Mouse (Mus musculus) midbrain, embryonic 16.5 days (tissue): ENCODE measurements around the gene Hmx1. TPM values are rescaled to one million over a fixed set of nuclear protein-coding genes. Genes with fewer than 3 reads are reported as not detected.

ENCODE experiments used
- ATAC-seq: fragments of 200-750 bp; cut with Nextera tagmentation; 2 replicates; pipeline ENCODE4 v1.8.0; 2017; ENCODE audit warnings: moderate TSS enrichment
- H3K27ac ChIP-seq: fragments of 300-500 bp; sonication (generic); 2 replicates; pipeline ENCODE4 v1.5.1; 2014; ENCODE audit warnings: mild to moderate bottlenecking, low read length, mixed read lengths
- H3K27me3 ChIP-seq: fragments of 300-500 bp; sonication (generic); 2 replicates; pipeline ENCODE4 v1.6.1; 2014; ENCODE audit warnings: low read depth, low read length, mixed read lengths; ENCODE audit not compliant: control insufficient read depth, insufficient read depth
- H3K36me3 ChIP-seq: fragments of 300-500 bp; sonication (generic); 2 replicates; pipeline ENCODE4 v1.6.1; 2014; ENCODE audit warnings: mild to moderate bottlenecking, low read length, moderate library complexity, mixed read lengths; ENCODE audit not compliant: control insufficient read depth, insufficient read depth
- H3K4me1 ChIP-seq: fragments of 300-500 bp; sonication (generic); 2 replicates; pipeline ENCODE4 v1.6.1; 2014; ENCODE audit warnings: mild to moderate bottlenecking, low read length, mixed read lengths; ENCODE audit not compliant: control insufficient read depth, insufficient read depth
- H3K4me2 ChIP-seq: fragments of 300-500 bp; sonication (generic); 2 replicates; pipeline ENCODE4 v1.6.1; 2014; ENCODE audit warnings: mild to moderate bottlenecking, low read length, mixed read lengths
- H3K4me3 ChIP-seq: fragments of 300-500 bp; sonication (generic); 2 replicates; pipeline ENCODE4 v1.5.1; 2014; ENCODE audit warnings: low read depth, mild to moderate bottlenecking, low read length, moderate library complexity, mixed read lengths
- H3K9ac ChIP-seq: fragments of 300-500 bp; sonication (generic); 2 replicates; pipeline ENCODE4 v1.6.1; 2014; ENCODE audit warnings: low read depth, low read length, mixed read lengths
- H3K9me3 ChIP-seq: fragments of 300-500 bp; sonication (generic); replicated peaks from 2 replicates; pipeline ENCODE4 v1.6.1; 2014; ENCODE audit warnings: mild to moderate bottlenecking, low read length, mixed read lengths; ENCODE audit not compliant: control insufficient read depth, poor library complexity, severe bottlenecking
- WGBS: fragments of 180-500 bp; shearing (Covaris S2); extraction: QIAGEN DNeasy Blood & Tissue Kit; methylation state at CpG from one replicate; pipeline ENCODE4 v1.1.7; 2014; 5-methylcytosine and 5-hydroxymethylcytosine counted together
- polyA plus RNA-seq: library from polyadenylated mRNA; unstranded; fragments of >200 nt; fragmentation: Nextera tagmentation; extraction: Ambion mirVana; gene quantifications from 2 replicates; pipeline ENCODE4 v1.2.1, GENCODE M21; 2015

The Hmx1 gene
- polyA plus RNA-seq, 1 experiment from 2014 or later = not detected

DNA sequence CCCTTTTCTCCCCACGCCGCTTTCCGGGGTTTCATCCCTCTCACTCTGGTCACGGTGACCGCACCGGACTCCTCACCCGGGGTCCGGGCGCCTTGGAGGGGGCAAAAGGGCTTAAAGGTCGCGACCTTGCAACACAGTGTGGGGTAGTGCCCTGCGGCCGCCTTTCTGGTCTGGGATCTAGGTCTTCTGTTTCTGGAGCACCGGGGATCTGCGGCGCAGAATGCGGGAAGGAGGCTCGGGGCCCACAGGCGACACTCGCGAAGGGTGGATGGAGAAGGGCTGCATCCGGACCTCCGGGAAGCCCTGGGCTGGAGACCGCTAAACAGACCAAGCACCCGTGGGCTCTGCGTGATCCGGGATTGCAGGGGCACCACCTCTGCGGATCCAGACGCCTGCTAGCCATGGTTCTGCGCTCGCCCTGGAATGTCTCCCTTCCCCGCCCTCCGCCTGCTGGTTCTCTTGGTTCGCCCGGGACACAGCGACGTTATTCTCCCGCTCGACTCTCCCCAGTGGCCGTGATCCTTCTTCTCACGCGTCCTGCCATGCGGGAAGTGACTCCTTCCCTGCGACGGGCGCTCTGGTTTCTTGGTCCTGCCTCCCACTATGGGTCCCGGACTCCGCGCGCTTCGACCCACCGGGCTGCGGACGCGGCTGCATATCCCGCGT is 8.2 kb downstream of the Hmx1 start:
- WGBS = under 1% methylated on average over 56 of the region's 57 CpGs
- Histone ChIP-seq H3K4me2 (no peak overlapping the region), H3K9me3 (no peaks in the 10 kb centered on the region), H3K27me3 (peaks cover 68% of the 10 kb centered on the region), H3K27ac (no peak overlapping the region), H3K9ac (no peak overlapping the region), H3K4me3 (no peak overlapping the region), H3K4me1 (peaks cover 11% of the 10 kb centered on the region), H3K36me3 (no peaks in the 10 kb centered on the region)
- no peak for ATAC-seq

- Histone ChIP-seq H3K4me1 (peaks cover 7% of the 10 kb centered on the region; the same call in 1 of the 2 replicates), H3K27me3 (peaks cover 68% of the 10 kb centered on the region), H3K4me3 (no peak overlapping the region), H3K27ac (no peak overlapping the region), H3K36me3 (no peaks in the 10 kb centered on the region), H3K9ac (no peak overlapping the region), H3K9me3 (no peaks in the 10 kb centered on the region), H3K4me2 (no peak overlapping the region)
- ATAC-seq = no peak
- WGBS = under 1% methylated on average over 44 of the region's 52 CpGs
Measured at GRCm38 (mm10) chr5:35397642-35398309, 8.9 kb downstream of the Hmx1 start.

DNA sequence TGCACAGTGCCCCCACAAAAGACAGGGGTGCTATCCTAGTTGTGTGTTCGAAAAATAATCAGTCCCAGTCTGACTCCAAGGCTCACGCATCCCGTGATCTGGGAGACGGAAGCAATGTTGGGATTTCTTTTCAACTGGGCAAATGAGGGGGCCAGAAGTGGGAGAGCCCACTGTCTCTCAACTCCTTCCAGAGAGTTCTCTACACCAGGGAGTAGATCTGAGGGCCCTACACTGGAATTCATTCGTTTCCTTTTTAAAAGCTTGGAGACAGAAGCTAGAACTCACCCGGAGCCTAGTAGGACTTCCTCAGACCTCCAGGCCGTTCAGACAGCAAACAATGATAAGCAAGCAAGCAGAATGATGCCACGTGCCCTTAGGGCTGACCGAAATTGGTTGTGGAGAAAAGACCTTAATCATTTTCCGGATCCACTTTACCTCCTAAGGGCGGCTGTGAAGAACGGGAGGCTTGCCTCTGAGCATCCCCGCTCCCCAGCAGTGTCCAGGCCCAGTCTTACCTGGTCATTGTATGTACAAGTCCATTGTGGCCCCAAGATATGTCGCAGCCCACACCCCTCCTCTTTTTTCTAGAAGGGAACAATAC is 9.5 kb downstream of the Hmx1 start:
- Histone ChIP-seq H3K4me1 (peaks cover 7% of the 10 kb centered on the region; the same call in 1 of the 2 replicates), H3K4me3 (no peak overlapping the region), H3K36me3 (no peaks in the 10 kb centered on the region), H3K9ac (no peak overlapping the region), H3K27me3 (peaks cover 68% of the 10 kb centered on the region), H3K4me2 (no peak overlapping the region), H3K9me3 (no peaks in the 10 kb centered on the region), H3K27ac (no peak overlapping the region)
- no peak for ATAC-seq
- WGBS = 2% methylated on average over 14 of the region's 14 CpGs

- H3K4me2 ChIP-seq = no peak overlapping the region
- no peak for ATAC-seq
- H3K27me3 ChIP-seq = peaks cover 68% of the 10 kb centered on the region
- H3K4me1 ChIP-seq = peaks cover 7% of the 10 kb centered on the region; the same call in 1 of the 2 replicates
- WGBS = 2% methylated on average over 7 of the region's 7 CpGs
- H3K4me3 ChIP-seq = no peak overlapping the region
- no peaks in the 10 kb centered on the region for H3K9me3 ChIP-seq
- H3K36me3 ChIP-seq = no peaks in the 10 kb centered on the region
- no peak overlapping the region for H3K27ac ChIP-seq
- no peak overlapping the region for H3K9ac ChIP-seq
Measured at GRCm38 (mm10) chr5:35399061-35399460, 10.2 kb downstream of the Hmx1 start.

GRCm38 (mm10) chr5:35399704-35400320 is 10.9 kb downstream of the Hmx1 start:
- H3K36me3 ChIP-seq = no peaks in the 10 kb centered on the region
- no peak overlapping the region for H3K4me2 ChIP-seq
- no peak overlapping the region for H3K27ac ChIP-seq
- H3K27me3 ChIP-seq = peaks cover 68% of the 10 kb centered on the region
- no peak overlapping the region for H3K9ac ChIP-seq
- peaks cover 7% of the 10 kb centered on the region; the same call in 1 of the 2 replicates for H3K4me1 ChIP-seq
- under 1% methylated on average over 48 of the region's 48 CpGs for WGBS
- H3K9me3 ChIP-seq = no peaks in the 10 kb centered on the region
- H3K4me3 ChIP-seq = no peak overlapping the region
- ATAC-seq = no peak

DNA sequence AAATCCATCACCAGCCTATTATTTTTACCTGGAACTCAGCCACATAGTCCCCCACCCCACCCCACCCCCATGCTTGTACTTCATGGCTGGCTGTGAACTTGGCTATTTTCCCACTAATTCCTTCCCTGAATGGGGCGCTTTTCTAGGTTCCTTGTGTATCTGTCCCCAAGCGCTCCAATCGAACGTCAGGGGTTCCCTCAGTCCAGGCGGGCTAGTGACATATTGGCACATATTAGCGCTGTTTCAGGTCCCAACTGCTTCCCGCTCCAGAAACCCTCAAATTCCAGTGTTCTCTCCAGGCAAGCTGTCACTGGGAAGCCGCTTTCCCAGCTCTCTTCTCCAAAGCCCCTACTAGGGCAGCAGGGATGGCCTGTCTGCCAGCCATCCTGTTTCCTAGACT is 12.3 kb downstream of the Hmx1 start:
- Histone ChIP-seq H3K4me1 (peaks cover 7% of the 10 kb centered on the region; the same call in 1 of the 2 replicates), H3K9ac (no peak overlapping the region), H3K9me3 (no peaks in the 10 kb centered on the region), H3K27me3 (peaks cover 58% of the 10 kb centered on the region), H3K36me3 (no peaks in the 10 kb centered on the region), H3K4me2 (no peak overlapping the region), H3K4me3 (no peak overlapping the region), H3K27ac (no peak overlapping the region)
- ATAC-seq = no peak
- WGBS = 1% methylated on average over 8 of the region's 8 CpGs

GRCm38 (mm10) chr5:35407411-35407930 is 18.6 kb downstream of the Hmx1 start:
- Histone ChIP-seq H3K4me3 (no peak overlapping the region), H3K9me3 (no peaks in the 10 kb centered on the region), H3K4me2 (no peak overlapping the region), H3K4me1 (no peaks in the 10 kb centered on the region), H3K27ac (no peak overlapping the region), H3K27me3 (peaks cover 27% of the 10 kb centered on the region), H3K36me3 (no peaks in the 10 kb centered on the region), H3K9ac (no peak overlapping the region)
- no peak for ATAC-seq
- WGBS = 38% methylated on average over 9 of the region's 9 CpGs

GRCm38 (mm10) chr5:35411028-35411427 is 22.1 kb downstream of the Hmx1 start:
- Histone ChIP-seq H3K4me3 (no peak overlapping the region), H3K27me3 (no peaks in the 10 kb centered on the region), H3K4me1 (peaks cover 5% of the 10 kb centered on the region; the same call in 1 of the 2 replicates), H3K27ac (no peak overlapping the region), H3K36me3 (no peaks in the 10 kb centered on the region), H3K4me2 (no peak overlapping the region), H3K9me3 (no peaks in the 10 kb centered on the region), H3K9ac (no peak overlapping the region)
- ATAC-seq = no peak
- WGBS = 73% methylated on average over 10 of the region's 10 CpGs
